Mouse (Mus musculus) ES-E14 (cell line): ENCODE results near the gene Ell. TPM values are rescaled to one million over a fixed set of nuclear protein-coding genes. Genes with fewer than 3 reads are reported as not detected.

Experiments
- DNase-seq: peaks from one replicate; pipeline ENCODE4 v3.0.0-alpha.2; 2013; ENCODE audit warnings: low read depth, low spot score
- H3K27ac ChIP-seq: 2 replicates; pipeline ENCODE4 v1.5.1; 2012; ENCODE audit warnings: low read depth, mild to moderate bottlenecking, low read length, moderate library complexity, mixed read lengths; ENCODE audit not compliant: poor library complexity, insufficient read depth, severe bottlenecking
- H3K36me3 ChIP-seq: 2 replicates; pipeline ENCODE4 v1.6.1; 2012; ENCODE audit warnings: mild to moderate bottlenecking, low read length, moderate library complexity, mixed read lengths; ENCODE audit not compliant: control insufficient read depth, poor library complexity, insufficient read depth, severe bottlenecking
- H3K4me1 ChIP-seq, 2 experiments: fragments of 150-350 bp in 1 of 2; sonication (generic) in 1 of 2; 2 replicates each; pipeline ENCODE4 v1.6.1; 2012; ENCODE audit warnings: low read length in 2 of 2, mild to moderate bottlenecking in 1 of 2, mixed read lengths in 1 of 2; ENCODE audit not compliant: control insufficient read depth in 2 of 2, insufficient read depth in 2 of 2, poor library complexity in 1 of 2
- H3K4me3 ChIP-seq, 2 experiments: fragments of 150-350 bp in 1 of 2; sonication (generic) in 1 of 2; 2 replicates each; pipeline ENCODE4 v1.5.1; 2012; ENCODE audit warnings: low read length in 2 of 2, low read depth in 1 of 2, mild to moderate bottlenecking in 1 of 2, mixed read lengths in 1 of 2; ENCODE audit not compliant: insufficient read depth in 1 of 2, poor library complexity in 1 of 2, severe bottlenecking in 1 of 2
- H3K9ac ChIP-seq: 2 replicates; pipeline ENCODE4 v1.6.1; 2012; ENCODE audit warnings: low read depth, mild to moderate bottlenecking, low read length, mixed read lengths; ENCODE audit not compliant: poor library complexity, insufficient read depth, severe bottlenecking
- H3K9me3 ChIP-seq: fragments of 150-350 bp; sonication (generic); 2 replicates; pipeline ENCODE4 v1.6.1; 2012; ENCODE audit warnings: low read depth, mild to moderate bottlenecking, low read length; ENCODE audit not compliant: control insufficient read depth, insufficient read depth
- CHD2 ChIP-seq: IDR thresholded peaks from 2 replicates; pipeline ENCODE4 v1.6.1; 2014; ENCODE audit warnings: mild to moderate bottlenecking, low read depth, low read length, inconsistent platforms
- HCFC1 ChIP-seq: IDR thresholded peaks from 2 replicates; pipeline ENCODE4 v1.6.1; 2012; ENCODE audit warnings: low read length, inconsistent platforms, borderline replicate concordance; ENCODE audit not compliant: insufficient read depth
- MAFK ChIP-seq: IDR thresholded peaks from 2 replicates; pipeline ENCODE4 v1.6.1; 2014; ENCODE audit warnings: mild to moderate bottlenecking, low read depth, low read length, inconsistent platforms; ENCODE audit not compliant: insufficient read depth
- ZC3H11A ChIP-seq: IDR thresholded peaks from 2 replicates; pipeline ENCODE4 v1.6.1; 2012; ENCODE audit warnings: low read depth, mild to moderate bottlenecking, inconsistent platforms, low read length, borderline replicate concordance
- ZNF384 ChIP-seq: IDR thresholded peaks from 2 replicates; pipeline ENCODE4 v1.6.1; 2012; ENCODE audit warnings: low read depth, low read length, inconsistent platforms
- in situ Hi-C, 2 experiments: fragments of 600-800 bp; cut with MboI; formaldehyde crosslinking; loops; one replicate each; pipeline ENCODE4 v1.15.1; 2025; ENCODE audit warnings: low sequenced_read_pairs in 2 of 2, inconsistent platforms in 1 of 2; ENCODE audit not compliant: unreplicated experiment in 2 of 2
- total RNA-seq: library from RNA; depleted of rRNA; stranded (reverse); fragments of 300-350 nt; gene quantifications from 2 replicates; pipeline ENCODE4 v1.2.3, GENCODE M21; 2012

Gene Ell
- total RNA-seq, 1 experiment = 15.8 TPM

DNA sequence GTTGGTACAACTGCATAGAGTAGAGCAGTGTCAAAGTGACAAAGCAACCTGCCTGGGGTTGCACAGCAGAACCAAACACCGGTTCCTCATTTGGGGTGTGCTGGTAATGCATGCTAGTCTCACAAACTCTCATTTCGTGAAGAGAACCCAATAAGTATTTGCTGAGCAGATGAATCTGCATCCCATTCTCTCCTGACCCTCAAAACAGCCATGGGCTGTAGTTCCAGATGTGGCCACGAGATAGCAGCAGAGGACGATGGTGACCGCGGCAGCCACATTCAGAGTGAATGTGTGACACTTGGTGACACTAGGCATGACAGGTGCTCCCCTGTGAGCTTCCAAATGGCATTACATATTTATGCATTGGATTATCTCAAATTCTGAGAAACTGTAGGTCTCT lies 72.6 kb downstream of the Ell start:
- no peaks in the 10 kb centered on the region for H3K36me3 ChIP-seq
- in situ Hi-C loops = no loop called here
- peak overlapping the region; percentile 63 for H3K9ac ChIP-seq
- no peak overlapping the region for H3K27ac ChIP-seq
- H3K9me3 ChIP-seq = no peaks in the 10 kb centered on the region
- H3K4me3 ChIP-seq = peak overlapping the region; percentile 61 to 78
- TF ChIP-seq HCFC1 (peak; percentile 38; the same call in 1 of the 2 replicates), ZC3H11A (0 out of 2 replicates have a peak, but pooled peaks have one; percentile 14), MAFK (0 out of 2 replicates have a peak, but pooled peaks have one; percentile 34), CHD2 (no peak), ZNF384 (no peak)
- no peak for DNase-seq
- peaks cover 0 to 12% of the 10 kb centered on the region in 2 experiments; a peak in 1 of 4 replicates for H3K4me1 ChIP-seq

DNA sequence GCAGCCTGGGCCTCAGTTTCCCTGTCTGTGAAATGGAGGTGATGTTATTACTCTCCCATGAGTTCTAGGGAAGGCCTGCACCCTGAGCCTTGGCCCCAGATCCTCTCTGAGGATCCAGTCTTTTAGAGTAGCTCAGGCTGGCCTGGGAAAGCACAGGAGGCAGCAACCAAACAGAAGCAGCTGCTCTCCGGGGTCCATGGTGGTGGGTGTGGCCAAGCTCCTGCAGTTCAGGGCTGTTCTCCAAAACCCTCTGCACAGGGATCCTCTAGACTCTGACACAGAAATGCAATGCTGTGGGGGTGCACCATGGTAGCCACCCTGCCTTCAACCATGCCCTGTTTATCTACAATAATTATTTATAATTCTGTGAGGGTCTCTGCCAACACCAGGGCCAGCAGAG lies 74.5 kb downstream of the Ell start:
- Histone ChIP-seq H3K27ac (no peak overlapping the region), H3K9ac (no peak overlapping the region), H3K36me3 (no peaks in the 10 kb centered on the region), H3K9me3 (no peaks in the 10 kb centered on the region), H3K4me1 (peaks cover 2 to 21% of the 10 kb centered on the region in 2 experiments; a peak in 2 of 4 replicates), H3K4me3 (no peak overlapping the region)
- in situ Hi-C loops = no loop called here
- TF ChIP-seq ZC3H11A (no peak), HCFC1 (no peak), ZNF384 (no peak), MAFK (no peak), CHD2 (no peak)
- no peak for DNase-seq

DNA sequence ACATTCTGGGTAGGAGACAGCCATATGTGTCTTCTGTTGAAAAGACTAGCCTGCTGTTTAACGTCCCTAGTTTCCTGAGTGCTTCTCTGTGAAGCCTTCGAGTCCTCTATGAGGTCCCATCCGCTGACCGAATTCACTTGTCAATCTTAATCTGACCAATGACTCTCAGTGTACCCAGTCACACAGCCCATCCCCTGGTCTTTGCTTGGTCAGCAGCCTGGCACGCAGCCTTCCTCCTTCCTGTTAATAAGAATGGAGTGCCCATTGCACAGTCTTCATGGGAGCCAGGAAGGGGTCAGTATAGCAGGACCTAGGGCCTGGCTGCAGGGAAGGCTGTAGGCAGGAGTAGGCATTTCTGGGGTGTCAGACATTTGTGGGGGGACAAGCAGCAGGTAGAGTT lies 75.2 kb downstream of the Ell start:
- H3K9me3 ChIP-seq = no peaks in the 10 kb centered on the region
- H3K9ac ChIP-seq = no peak overlapping the region
- no peak overlapping the region for H3K27ac ChIP-seq
- peaks cover 2 to 19% of the 10 kb centered on the region in 2 experiments; a peak in 2 of 4 replicates for H3K4me1 ChIP-seq
- no peak for DNase-seq
- no peak for TF ChIP-seq MAFK
- no peak for TF ChIP-seq HCFC1
- no peak for TF ChIP-seq ZNF384
- in situ Hi-C loops = no loop called here
- no peak overlapping the region for H3K4me3 ChIP-seq
- H3K36me3 ChIP-seq = no peaks in the 10 kb centered on the region

DNA sequence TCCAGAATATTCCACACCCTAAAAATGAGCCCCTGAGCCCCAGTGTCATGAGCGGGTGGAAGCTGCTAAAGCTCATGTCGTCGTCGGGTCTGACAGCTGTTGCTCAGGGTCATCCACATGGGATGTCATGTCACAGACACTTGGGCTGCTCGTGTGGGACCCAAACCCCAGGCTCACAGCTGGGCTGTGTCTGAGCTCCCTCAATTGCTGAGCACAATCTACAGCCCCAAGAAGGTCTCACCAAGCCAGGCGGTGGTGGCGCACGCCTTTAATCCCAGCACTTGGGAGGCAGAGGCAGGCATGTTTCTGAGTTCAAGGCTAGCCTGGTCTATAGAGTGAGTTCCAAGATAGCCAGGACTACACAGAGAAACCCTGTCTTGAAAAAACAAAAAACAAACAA lies 76.0 kb downstream of the Ell start:
- in situ Hi-C loops = no loop called here
- DNase-seq = no peak
- TF ChIP-seq ZNF384 (no peak), MAFK (no peak), CHD2 (no peak), ZC3H11A (no peak), HCFC1 (no peak)
- H3K27ac ChIP-seq = no peak overlapping the region
- H3K4me3 ChIP-seq = no peak overlapping the region
- H3K36me3 ChIP-seq = no peaks in the 10 kb centered on the region
- no peaks in the 10 kb centered on the region for H3K9me3 ChIP-seq
- H3K9ac ChIP-seq = no peak overlapping the region
- peaks cover 2 to 22% of the 10 kb centered on the region in 2 experiments; a peak in 2 of 4 replicates for H3K4me1 ChIP-seq

DNA sequence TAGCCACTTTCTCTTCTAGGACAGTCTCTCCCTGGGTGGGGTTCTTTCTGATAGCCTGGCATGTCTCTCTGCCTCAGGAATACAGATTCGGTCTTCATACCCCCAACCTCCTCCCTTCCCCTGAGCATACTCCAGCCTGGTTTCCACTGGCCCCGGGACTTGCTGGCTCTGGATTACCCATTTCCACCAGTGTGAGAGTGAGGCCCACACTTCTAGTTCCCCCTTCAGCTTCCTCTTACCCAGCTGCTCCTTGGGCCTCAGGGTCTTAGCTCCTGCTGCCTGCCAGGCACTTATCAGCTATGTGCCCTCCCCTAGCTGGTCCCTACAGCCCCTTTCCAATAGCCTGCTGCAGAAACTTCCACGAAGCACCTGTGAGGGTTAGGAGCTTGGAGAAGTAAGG lies 76.6 kb downstream of the Ell start, which contains the start of gene Lrrc25:
TSS of gene Lrrc25 (plus strand) at position 262 of the 400 bp plus-strand sequence.
- no peak within 1 kb of the TSS for H3K4me3 ChIP-seq
- no peak within 1 kb of the TSS for H3K9ac ChIP-seq
- H3K4me1 ChIP-seq = peaks cover 2 to 23% of the 10 kb centered on the region in 2 experiments; a peak in 2 of 4 replicates
- H3K36me3 ChIP-seq = no peaks in the 10 kb centered on the region
- no peak within 1 kb of the TSS for H3K27ac ChIP-seq
- no peak for DNase-seq
- no peaks in the 10 kb centered on the region for H3K9me3 ChIP-seq
- TF ChIP-seq CHD2 (no peak), ZNF384 (no peak)
- in situ Hi-C loops = no loop called here
